Mouse (Mus musculus) intestine, postnatal 0 days (tissue): Measurements from ENCODE around the gene Lmnb2. TPM values are rescaled to one million over a fixed set of nuclear protein-coding genes. Genes with fewer than 3 reads are reported as not detected.
A peak's percentile ranks its signal among the peaks of the same experiment; 100 is the strongest.

Experiments
- ATAC-seq: fragments of 200-750 bp; cut with Nextera tagmentation; 2 replicates; pipeline ENCODE4 v1.8.0; 2017; ENCODE audit warnings: mild to moderate bottlenecking, moderate TSS enrichment, moderate library complexity
- H3K27ac ChIP-seq: fragments of 300-500 bp; sonication (generic); 2 replicates; pipeline ENCODE4 v1.5.1; 2014; ENCODE audit warnings: mild to moderate bottlenecking, low read depth, low read length, moderate library complexity
- H3K27me3 ChIP-seq: fragments of 300-500 bp; sonication (generic); replicated peaks from 2 replicates; pipeline ENCODE4 v1.6.1; 2014; ENCODE audit warnings: low read length, mixed read lengths; ENCODE audit not compliant: control insufficient read depth, insufficient read depth
- H3K36me3 ChIP-seq: fragments of 300-500 bp; sonication (generic); 2 replicates; pipeline ENCODE4 v1.6.1; 2014; ENCODE audit warnings: mild to moderate bottlenecking, moderate library complexity; ENCODE audit not compliant: control insufficient read depth, insufficient read depth
- H3K4me1 ChIP-seq: fragments of 300-500 bp; sonication (generic); replicated peaks from 2 replicates; pipeline ENCODE4 v1.6.1; 2014; ENCODE audit warnings: antibody characterized with exemption, low read length, mixed read lengths; ENCODE audit not compliant: control insufficient read depth, insufficient read depth
- H3K4me2 ChIP-seq: fragments of 300-500 bp; sonication (generic); replicated peaks from 2 replicates; pipeline ENCODE4 v1.6.1; 2014; ENCODE audit warnings: low read depth, mild to moderate bottlenecking, moderate library complexity
- H3K4me3 ChIP-seq: fragments of 300-500 bp; sonication (generic); 2 replicates; pipeline ENCODE4 v1.5.1; 2014; ENCODE audit warnings: low read depth, low read length
- H3K9ac ChIP-seq: fragments of 300-500 bp; sonication (generic); 2 replicates; pipeline ENCODE4 v1.6.1; 2014; ENCODE audit warnings: mild to moderate bottlenecking, low read depth, low read length
- H3K9me3 ChIP-seq: fragments of 300-500 bp; sonication (generic); 2 replicates; pipeline ENCODE4 v1.6.1; 2016; ENCODE audit warnings: mixed run types; ENCODE audit not compliant: control insufficient read depth
- CTCF ChIP-seq: sonication (generic); IDR thresholded peaks from 2 replicates; pipeline ENCODE4 v1.5.1; 2016; ENCODE audit warnings: low read depth, mild to moderate bottlenecking, control low read depth, antibody characterized with exemption, moderate library complexity
- WGBS: fragments of 180-500 bp; shearing (Covaris S2); extraction: QIAGEN DNeasy Blood & Tissue Kit; methylation state at CpG from one replicate; pipeline ENCODE4 v1.1.7; 2014; 5-methylcytosine and 5-hydroxymethylcytosine counted together
- polyA plus RNA-seq: library from polyadenylated mRNA; unstranded; fragments of >200 nt; fragmentation: Nextera tagmentation; extraction: Ambion mirVana; gene quantifications from 2 replicates; pipeline ENCODE4 v1.2.1, GENCODE M21; 2015

Gene Lmnb2
- polyA plus RNA-seq, 1 experiment from 2014 or later: 12.9 TPM

DNA sequence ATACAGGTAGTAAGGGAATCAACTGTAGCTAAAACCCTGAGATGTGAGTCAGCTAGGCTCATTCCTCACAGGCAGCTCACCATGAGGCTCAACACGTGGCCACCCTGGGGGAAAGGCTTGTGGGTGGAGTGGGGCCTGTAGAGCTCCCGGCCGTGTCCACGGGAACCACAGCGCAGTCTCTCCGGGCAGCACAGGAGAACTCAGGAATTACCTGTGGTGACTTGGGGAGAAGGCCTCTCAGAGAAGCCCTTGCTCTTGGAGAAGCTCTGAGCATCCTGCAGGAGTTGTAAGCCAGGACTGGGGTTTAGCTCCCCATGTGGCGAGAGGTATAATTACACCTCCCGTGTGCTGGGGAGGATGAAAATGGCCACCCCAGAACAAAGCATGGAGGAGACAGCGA is 37.5 kb upstream of the Lmnb2 start:
- Histone ChIP-seq H3K36me3 (no peaks in the 10 kb centered on the region), H3K4me2 (no peak overlapping the region), H3K4me1 (0 out of 2 replicates have a peak, but pooled peaks cover 2% of the 10 kb centered on the region), H3K4me3 (no peak overlapping the region), H3K9me3 (no peaks in the 10 kb centered on the region), H3K27me3 (no peaks in the 10 kb centered on the region), H3K27ac (no peak overlapping the region), H3K9ac (no peak overlapping the region)
- peak; percentile 91 for TF ChIP-seq CTCF
- ATAC-seq: peak; percentile 7; the same call in 1 of the 2 replicates
- 26% methylated on average over 9 of the region's 9 CpGs for WGBS

DNA sequence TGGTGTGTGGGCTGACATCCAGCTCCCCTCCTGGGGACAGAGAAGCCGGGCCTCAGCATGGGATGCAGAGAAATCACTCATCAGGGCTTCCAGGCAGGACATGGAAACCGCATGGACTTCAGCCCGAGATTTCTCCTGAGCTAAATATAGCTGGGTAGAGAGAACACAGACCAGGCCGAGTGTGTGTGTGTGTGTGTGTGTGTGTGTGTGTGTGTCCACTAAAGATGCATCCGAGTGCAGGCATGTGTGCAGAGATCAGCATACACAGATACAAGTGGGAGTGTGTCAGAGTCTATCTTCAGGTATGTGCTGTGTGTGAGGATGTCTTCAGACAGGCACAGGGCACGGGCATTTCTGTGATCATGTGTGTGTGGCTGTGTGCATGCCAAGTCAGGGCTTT is 36.8 kb upstream of the Lmnb2 start:
- H3K27ac ChIP-seq: no peak overlapping the region
- H3K9ac ChIP-seq: no peak overlapping the region
- 44% methylated on average over 6 of the region's 6 CpGs for WGBS

GRCm38 (mm10) chr10:80954415-80954814 is 36.4 kb upstream of the Lmnb2 start:
- Histone ChIP-seq H3K9me3 (no peaks in the 10 kb centered on the region), H3K4me2 (no peak overlapping the region), H3K27ac (no peak overlapping the region), H3K36me3 (no peaks in the 10 kb centered on the region), H3K9ac (no peak overlapping the region), H3K4me3 (no peak overlapping the region), H3K27me3 (no peaks in the 10 kb centered on the region), H3K4me1 (0 out of 2 replicates have a peak, but pooled peaks cover 4% of the 10 kb centered on the region)
- 61% methylated on average over 13 of the region's 13 CpGs for WGBS
- ATAC-seq: no peak
- no peak for TF ChIP-seq CTCF

More for the DNA sequence above, 36.8 kb upstream of the Lmnb2 start:
- no peak overlapping the region for H3K4me2 ChIP-seq
- H3K9me3 ChIP-seq: no peaks in the 10 kb centered on the region
- 0 out of 2 replicates have a peak, but pooled peaks have one; percentile 7 for ATAC-seq
- 0 out of 2 replicates have a peak, but pooled peaks cover 2% of the 10 kb centered on the region for H3K4me1 ChIP-seq
- no peak for TF ChIP-seq CTCF
- H3K4me3 ChIP-seq: no peak overlapping the region
- no peaks in the 10 kb centered on the region for H3K27me3 ChIP-seq
- no peaks in the 10 kb centered on the region for H3K36me3 ChIP-seq

DNA sequence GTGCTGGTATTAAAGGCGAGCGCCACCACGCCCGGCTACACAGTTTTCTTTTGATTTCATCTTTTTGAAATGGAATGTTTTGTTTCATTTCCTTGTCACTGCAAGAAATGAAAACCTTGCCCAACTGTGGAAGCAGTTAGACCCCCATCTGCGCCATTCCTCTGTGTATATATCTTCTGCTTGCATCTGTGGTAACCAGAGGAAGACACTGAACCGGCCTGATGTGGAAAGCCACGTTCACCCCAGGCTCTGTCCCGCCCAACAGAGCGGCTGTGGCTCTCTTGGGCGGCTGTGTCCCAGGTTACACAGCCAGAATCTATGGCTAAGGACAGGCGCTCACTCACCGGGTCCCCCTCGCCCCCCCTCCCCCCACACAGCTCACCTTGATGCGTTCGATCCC is 34.4 kb upstream of the Lmnb2 start:
- no peaks in the 10 kb centered on the region for H3K36me3 ChIP-seq
- H3K9ac ChIP-seq: no peak overlapping the region
- H3K4me3 ChIP-seq: no peak overlapping the region
- H3K4me1 ChIP-seq: peaks cover 7% of the 10 kb centered on the region; the same call in 1 of the 2 replicates
- WGBS: 76% methylated on average over 15 of the region's 15 CpGs
- no peak for ATAC-seq
- no peak overlapping the region for H3K27ac ChIP-seq
- no peaks in the 10 kb centered on the region for H3K9me3 ChIP-seq
- no peak overlapping the region for H3K4me2 ChIP-seq
- TF ChIP-seq CTCF: no peak
- H3K27me3 ChIP-seq: no peaks in the 10 kb centered on the region

GRCm38 (mm10) chr10:80951761-80952390 is 33.8 kb upstream of the Lmnb2 start:
- Histone ChIP-seq H3K4me1 (peaks cover 11% of the 10 kb centered on the region; the same call in 1 of the 2 replicates), H3K9me3 (no peaks in the 10 kb centered on the region), H3K9ac (no peak overlapping the region), H3K36me3 (no peaks in the 10 kb centered on the region), H3K4me2 (no peak overlapping the region), H3K27me3 (no peaks in the 10 kb centered on the region), H3K4me3 (no peak overlapping the region), H3K27ac (no peak overlapping the region)
- ATAC-seq: no peak
- 83% methylated on average over 10 of the region's 10 CpGs for WGBS
- no peak for TF ChIP-seq CTCF

- 47% methylated on average over 5 of the region's 5 CpGs for WGBS
- no peak overlapping the region for H3K27ac ChIP-seq
These were observed 32.3 kb upstream of the Lmnb2 start for GRCm38 (mm10) chr10:80950314-80950713.

More at GRCm38 (mm10) chr10:80950314-80950713, 32.3 kb upstream of the Lmnb2 start:
- no peaks in the 10 kb centered on the region for H3K9me3 ChIP-seq
- H3K4me3 ChIP-seq: no peak overlapping the region
- H3K4me2 ChIP-seq: no peak overlapping the region
- no peak for TF ChIP-seq CTCF
- H3K36me3 ChIP-seq: no peaks in the 10 kb centered on the region
- ATAC-seq: no peak
- H3K9ac ChIP-seq: no peak overlapping the region
- H3K27me3 ChIP-seq: no peaks in the 10 kb centered on the region
- H3K4me1 ChIP-seq: peaks cover 12% of the 10 kb centered on the region; the same call in 1 of the 2 replicates
